Mouse (Mus musculus): ENCODE measurements at regions not wholly inside any gene's neighbourhood (a gene's known extent, or its start where the extent isn't known, plus 50 kb on each side); places are given as distances from the start of the nearest gene placed in this dataset.
A peak's percentile ranks its signal among the peaks of the same experiment; 100 is the strongest.
"Not testable (repeated sequence)": the region's sequence is repeated elsewhere in the genome, so short reads cannot be mapped to it uniquely, and the experiment has no call there.

GRCm38 (mm10) chr12:77039295-77039952 lies 77.4 kb upstream of the Max start:
- Histone ChIP-seq H3K27ac (ENCODE audit: insufficient read depth, low read depth, low read length) (no peak overlapping the region), H3K4me1 (ENCODE audit: control insufficient read depth, insufficient read depth, insufficient read length, low read length) (peaks cover 6% of the 10 kb centered on the region), H3K27me3 (ENCODE audit: control insufficient read depth, insufficient read depth, low read length) (no peaks in the 10 kb centered on the region), H3K4me3 (ENCODE audit: low read depth, low read length) (no peak overlapping the region), H3K36me3 (ENCODE audit: control insufficient read depth, insufficient read depth, low read length) (no peaks in the 10 kb centered on the region)
- TF ChIP-seq POLR2A (IDR thresholded peaks at IDR 0.05; ENCODE audit: low read depth, low read length): no peak
- TF ChIP-seq CTCF (IDR thresholded peaks at IDR 0.05; ENCODE audit: extremely low read depth, insufficient read length, insufficient replicate concordance, low read depth, low read length): peak; percentile 52; the same call in 1 of the 2 replicates
- 47% methylated on average over 17 of the region's 17 CpGs for WGBS

- Histone ChIP-seq H3K4me1 (ENCODE audit: control insufficient read depth, insufficient read depth, insufficient read length, low read length) (peaks cover 6% of the 10 kb centered on the region), H3K4me3 (ENCODE audit: low read depth, low read length) (no peak overlapping the region), H3K36me3 (ENCODE audit: control insufficient read depth, insufficient read depth, low read length) (no peaks in the 10 kb centered on the region), H3K27me3 (ENCODE audit: control insufficient read depth, insufficient read depth, low read length) (no peaks in the 10 kb centered on the region), H3K27ac (ENCODE audit: insufficient read depth, low read depth, low read length) (no peak overlapping the region)
- 68% methylated on average over 2 of the region's 2 CpGs for WGBS
- TF ChIP-seq POLR2A (IDR thresholded peaks at IDR 0.05; ENCODE audit: low read depth, low read length) (no peak), CTCF (IDR thresholded peaks at IDR 0.05; ENCODE audit: extremely low read depth, insufficient read length, insufficient replicate concordance, low read depth, low read length) (no peak)
These were observed 73.7 kb upstream of the Max start for GRCm38 (mm10) chr12:77035676-77036075.

GRCm38 (mm10) chr12:77031448-77031847 lies 69.4 kb upstream of the Max start:
- TF ChIP-seq CTCF (IDR thresholded peaks at IDR 0.05; ENCODE audit: extremely low read depth, insufficient read length, insufficient replicate concordance, low read depth, low read length) (no peak), POLR2A (IDR thresholded peaks at IDR 0.05; ENCODE audit: low read depth, low read length) (no peak)
- Histone ChIP-seq H3K36me3 (ENCODE audit: control insufficient read depth, insufficient read depth, low read length) (no peaks in the 10 kb centered on the region), H3K4me1 (ENCODE audit: control insufficient read depth, insufficient read depth, insufficient read length, low read length) (no peaks in the 10 kb centered on the region), H3K4me3 (ENCODE audit: low read depth, low read length) (no peak overlapping the region), H3K27ac (ENCODE audit: insufficient read depth, low read depth, low read length) (no peak overlapping the region), H3K27me3 (ENCODE audit: control insufficient read depth, insufficient read depth, low read length) (no peaks in the 10 kb centered on the region)
- WGBS: 78% methylated on average over 1 of the region's 1 CpGs

- WGBS: 54% methylated on average over 7 of the region's 7 CpGs
- Histone ChIP-seq H3K27me3 (ENCODE audit: control insufficient read depth, insufficient read depth, low read length) (no peaks in the 10 kb centered on the region), H3K4me3 (ENCODE audit: low read depth, low read length) (no peak overlapping the region), H3K36me3 (ENCODE audit: control insufficient read depth, insufficient read depth, low read length) (no peaks in the 10 kb centered on the region), H3K4me1 (ENCODE audit: control insufficient read depth, insufficient read depth, insufficient read length, low read length) (no peaks in the 10 kb centered on the region), H3K27ac (ENCODE audit: insufficient read depth, low read depth, low read length) (no peak overlapping the region)
- TF ChIP-seq POLR2A (IDR thresholded peaks at IDR 0.05; ENCODE audit: low read depth, low read length): no peak
- TF ChIP-seq CTCF (IDR thresholded peaks at IDR 0.05; ENCODE audit: extremely low read depth, insufficient read length, insufficient replicate concordance, low read depth, low read length): no peak
These were observed 63.5 kb upstream of the Max start for GRCm38 (mm10) chr12:77025431-77025879.

GRCm38 (mm10) chr12:77022538-77022937 lies 60.5 kb upstream of the Max start:
- TF ChIP-seq POLR2A (IDR thresholded peaks at IDR 0.05; ENCODE audit: low read depth, low read length) (no peak), CTCF (IDR thresholded peaks at IDR 0.05; ENCODE audit: extremely low read depth, insufficient read length, insufficient replicate concordance, low read depth, low read length) (no peak)
- Histone ChIP-seq H3K27ac (ENCODE audit: insufficient read depth, low read depth, low read length) (no peak overlapping the region), H3K27me3 (ENCODE audit: control insufficient read depth, insufficient read depth, low read length) (no peaks in the 10 kb centered on the region), H3K4me3 (ENCODE audit: low read depth, low read length) (no peak overlapping the region), H3K4me1 (ENCODE audit: control insufficient read depth, insufficient read depth, insufficient read length, low read length) (peaks cover 5% of the 10 kb centered on the region; the same call in 1 of the 2 replicates), H3K36me3 (ENCODE audit: control insufficient read depth, insufficient read depth, low read length) (no peaks in the 10 kb centered on the region)
- 82% methylated on average over 5 of the region's 5 CpGs for whole genome bisulfite sequencing

- WGBS: 90% methylated on average over 5 of the region's 5 CpGs
- Histone ChIP-seq H3K4me3 (ENCODE audit: low read depth, low read length) (no peak overlapping the region), H3K27ac (ENCODE audit: insufficient read depth, low read depth, low read length) (no peak overlapping the region), H3K36me3 (ENCODE audit: control insufficient read depth, insufficient read depth, low read length) (no peaks in the 10 kb centered on the region), H3K4me1 (ENCODE audit: control insufficient read depth, insufficient read depth, insufficient read length, low read length) (peaks cover 5% of the 10 kb centered on the region; the same call in 1 of the 2 replicates), H3K27me3 (ENCODE audit: control insufficient read depth, insufficient read depth, low read length) (no peaks in the 10 kb centered on the region)
- TF ChIP-seq CTCF (IDR thresholded peaks at IDR 0.05; ENCODE audit: extremely low read depth, insufficient read length, insufficient replicate concordance, low read depth, low read length) (no peak), POLR2A (IDR thresholded peaks at IDR 0.05; ENCODE audit: low read depth, low read length) (no peak)
These were observed 59.9 kb upstream of the Max start for GRCm38 (mm10) chr12:77021881-77022280.

GRCm38 (mm10) chr12:77019708-77020511 lies 57.9 kb upstream of the Max start:
- Histone ChIP-seq H3K27me3 (ENCODE audit: control insufficient read depth, insufficient read depth, low read length) (no peaks in the 10 kb centered on the region), H3K27ac (ENCODE audit: insufficient read depth, low read depth, low read length) (no peak overlapping the region), H3K4me3 (ENCODE audit: low read depth, low read length) (peak overlapping the region; percentile 10; the same call in 1 of the 2 replicates), H3K36me3 (ENCODE audit: control insufficient read depth, insufficient read depth, low read length) (no peaks in the 10 kb centered on the region), H3K4me1 (ENCODE audit: control insufficient read depth, insufficient read depth, insufficient read length, low read length) (peaks cover 5% of the 10 kb centered on the region; the same call in 1 of the 2 replicates)
- WGBS: 33% methylated on average over 14 of the region's 14 CpGs
- no peak for TF ChIP-seq POLR2A (IDR thresholded peaks at IDR 0.05; ENCODE audit: low read depth, low read length)
- no peak for TF ChIP-seq CTCF (IDR thresholded peaks at IDR 0.05; ENCODE audit: extremely low read depth, insufficient read length, insufficient replicate concordance, low read depth, low read length)

- not testable (repeated sequence) for H3K4me1 ChIP-seq (ENCODE audit: control insufficient read depth, insufficient read depth, insufficient read length, low read length); H3K4me3 ChIP-seq (ENCODE audit: low read depth, low read length); H3K36me3 ChIP-seq (ENCODE audit: control insufficient read depth, insufficient read depth, low read length); H3K27me3 ChIP-seq (ENCODE audit: control insufficient read depth, insufficient read depth, low read length); H3K27ac ChIP-seq (ENCODE audit: insufficient read depth, low read depth, low read length)
- 21% methylated on average over 2 of the region's 2 CpGs for WGBS
These were observed 57.1 kb upstream of the Max start for GRCm38 (mm10) chr12:77019148-77019547.

All from small intestine, adult 2 months (tissue).